Mouse (Mus musculus): Measurements from ENCODE around the gene Gm45021. TPM values are rescaled to one million over a fixed set of nuclear protein-coding genes. Genes with fewer than 3 reads are reported as not detected.

Gm45021 gene
- polyA plus RNA-seq, 1 experiment from 2014 or later: not detected

DNA sequence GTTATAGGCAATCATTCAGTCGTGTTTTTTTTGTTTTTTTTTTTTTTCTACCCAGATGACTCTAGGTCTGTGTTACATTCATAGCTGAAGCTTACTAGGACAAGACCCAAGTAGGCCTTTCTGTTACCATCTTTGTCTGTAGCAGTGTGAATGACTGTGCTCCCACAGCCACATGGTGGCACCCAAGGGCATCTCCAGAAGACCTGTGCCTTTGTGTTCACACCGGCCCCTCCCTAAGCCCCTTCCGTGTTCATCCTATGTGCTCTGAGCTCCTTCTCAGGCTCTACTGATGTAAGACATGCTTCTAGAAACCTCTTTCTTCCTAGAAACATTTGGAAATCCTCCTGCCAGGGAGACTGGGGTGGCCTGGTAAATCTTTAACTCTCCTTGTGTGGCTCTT lies 57.6 kb downstream of the Gm45021 start, which contains the start of gene Gimap8:
TSS of gene Gimap8 (plus strand) at position 240 of the 400 bp plus-strand sequence.
- Histone ChIP-seq H3K4me2 (replicated peaks; ENCODE audit: low read depth) (no peak within 1 kb of the TSS), H3K4me3 (ENCODE audit: low read depth, low read length) (no peak within 1 kb of the TSS), H3K9me3 (ENCODE audit: control insufficient read depth, low read length) (no peaks in the 10 kb centered on the region), H3K4me1 (replicated peaks; ENCODE audit: control insufficient read depth, insufficient read depth) (no peaks in the 10 kb centered on the region), H3K9ac (ENCODE audit: low read length) (no peak within 1 kb of the TSS), H3K36me3 (ENCODE audit: control insufficient read depth, insufficient read depth, low read length) (no peaks in the 10 kb centered on the region), H3K27me3 (ENCODE audit: control insufficient read depth, insufficient read depth, low read length) (no peaks in the 10 kb centered on the region), H3K27ac (replicated peaks) (no peak within 1 kb of the TSS)
- DNase-seq (ENCODE audit: low spot score) (no peak), ATAC-seq (ENCODE audit: low FRiP score, low TSS enrichment) (peak; percentile 45; the same call in 1 of the 2 replicates)
- WGBS: 44% methylated on average over 3 of the region's 3 CpGs
- TF ChIP-seq EP300 (optimal IDR thresholded peaks at IDR 0.05) (no peak), CTCF (IDR thresholded peaks at IDR 0.05; ENCODE audit: low read depth) (peak; percentile 68)

- TF ChIP-seq CTCF (IDR thresholded peaks at IDR 0.05; ENCODE audit: low read depth) (no peak), EP300 (optimal IDR thresholded peaks at IDR 0.05) (no peak)
- no peak for DNase-seq (ENCODE audit: low spot score)
- Histone ChIP-seq H3K27ac (replicated peaks) (no peak overlapping the region), H3K36me3 (ENCODE audit: control insufficient read depth, insufficient read depth, low read length) (no peaks in the 10 kb centered on the region), H3K27me3 (ENCODE audit: control insufficient read depth, insufficient read depth, low read length) (no peaks in the 10 kb centered on the region), H3K9me3 (ENCODE audit: control insufficient read depth, low read length) (no peaks in the 10 kb centered on the region), H3K4me3 (ENCODE audit: low read depth, low read length) (no peak overlapping the region), H3K4me1 (replicated peaks; ENCODE audit: control insufficient read depth, insufficient read depth) (no peaks in the 10 kb centered on the region), H3K9ac (ENCODE audit: low read length) (no peak overlapping the region), H3K4me2 (replicated peaks; ENCODE audit: low read depth) (no peak overlapping the region)
- no peak for ATAC-seq (ENCODE audit: low FRiP score, low TSS enrichment)
- 85% methylated on average over 2 of the region's 2 CpGs for WGBS
Measured at GRCm38 (mm10) chr6:48647611-48648010, 58.2 kb downstream of the Gm45021 start.

DNA sequence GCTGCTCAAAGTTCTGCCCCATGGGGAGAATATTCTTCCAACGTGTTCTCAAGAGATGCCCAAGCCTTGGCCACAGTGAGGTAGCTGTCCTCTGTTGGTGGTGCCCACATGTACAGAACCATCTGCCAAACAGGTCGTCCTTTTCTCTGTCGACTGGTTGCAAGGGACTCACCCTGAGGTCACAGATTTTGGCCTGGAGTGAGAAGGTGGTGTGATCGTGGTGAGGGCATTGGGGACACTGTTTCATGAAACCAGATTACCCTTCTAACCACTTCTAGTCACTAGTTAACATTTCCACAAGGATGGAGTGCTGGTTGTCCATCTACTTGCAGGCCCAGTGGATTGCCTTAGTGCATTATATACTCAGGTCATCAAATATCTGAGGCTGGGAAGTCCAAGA lies 59.4 kb downstream of the Gm45021 start:
- Histone ChIP-seq H3K9ac (ENCODE audit: low read length) (no peak overlapping the region), H3K4me1 (replicated peaks; ENCODE audit: control insufficient read depth, insufficient read depth) (no peaks in the 10 kb centered on the region), H3K27me3 (ENCODE audit: control insufficient read depth, insufficient read depth, low read length) (no peaks in the 10 kb centered on the region), H3K4me3 (ENCODE audit: low read depth, low read length) (no peak overlapping the region), H3K27ac (replicated peaks) (no peak overlapping the region), H3K4me2 (replicated peaks; ENCODE audit: low read depth) (no peak overlapping the region), H3K9me3 (ENCODE audit: control insufficient read depth, low read length) (no peaks in the 10 kb centered on the region), H3K36me3 (ENCODE audit: control insufficient read depth, insufficient read depth, low read length) (no peaks in the 10 kb centered on the region)
- 87% methylated on average over 4 of the region's 4 CpGs for WGBS
- DNase-seq (ENCODE audit: low spot score) (no peak), ATAC-seq (ENCODE audit: low FRiP score, low TSS enrichment) (no peak)
- TF ChIP-seq EP300 (optimal IDR thresholded peaks at IDR 0.05) (no peak), CTCF (IDR thresholded peaks at IDR 0.05; ENCODE audit: low read depth) (no peak)

DNA sequence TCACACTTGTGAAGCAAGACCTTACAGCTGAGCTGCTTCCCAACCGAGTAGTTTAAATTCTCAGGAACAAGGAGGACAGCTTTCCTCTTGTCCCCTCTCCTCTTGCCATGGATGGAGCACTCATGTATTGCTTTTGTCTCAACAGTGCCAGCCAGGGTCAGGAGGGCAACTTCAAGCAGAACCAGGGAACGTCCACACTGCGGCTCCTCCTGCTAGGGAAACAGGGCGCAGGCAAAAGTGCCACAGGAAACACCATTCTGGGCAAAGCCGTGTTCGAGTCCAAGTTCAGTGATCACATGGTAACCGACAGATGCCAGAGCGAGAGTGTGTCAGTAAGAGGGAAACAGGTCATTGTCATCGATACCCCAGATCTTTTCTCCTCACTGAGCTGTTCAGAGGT lies 60.6 kb downstream of the Gm45021 start:
- Histone ChIP-seq H3K9me3 (ENCODE audit: control insufficient read depth, low read length) (no peaks in the 10 kb centered on the region), H3K4me2 (replicated peaks; ENCODE audit: low read depth) (no peak overlapping the region), H3K4me3 (ENCODE audit: low read depth, low read length) (no peak overlapping the region), H3K9ac (ENCODE audit: low read length) (no peak overlapping the region), H3K27me3 (ENCODE audit: control insufficient read depth, insufficient read depth, low read length) (no peaks in the 10 kb centered on the region), H3K27ac (replicated peaks) (no peak overlapping the region), H3K4me1 (replicated peaks; ENCODE audit: control insufficient read depth, insufficient read depth) (no peaks in the 10 kb centered on the region), H3K36me3 (ENCODE audit: control insufficient read depth, insufficient read depth, low read length) (no peaks in the 10 kb centered on the region)
- ATAC-seq (ENCODE audit: low FRiP score, low TSS enrichment) (no peak), DNase-seq (ENCODE audit: low spot score) (no peak)
- TF ChIP-seq CTCF (IDR thresholded peaks at IDR 0.05; ENCODE audit: low read depth) (no peak), EP300 (optimal IDR thresholded peaks at IDR 0.05) (no peak)
- WGBS: 92% methylated on average over 9 of the region's 9 CpGs

DNA sequence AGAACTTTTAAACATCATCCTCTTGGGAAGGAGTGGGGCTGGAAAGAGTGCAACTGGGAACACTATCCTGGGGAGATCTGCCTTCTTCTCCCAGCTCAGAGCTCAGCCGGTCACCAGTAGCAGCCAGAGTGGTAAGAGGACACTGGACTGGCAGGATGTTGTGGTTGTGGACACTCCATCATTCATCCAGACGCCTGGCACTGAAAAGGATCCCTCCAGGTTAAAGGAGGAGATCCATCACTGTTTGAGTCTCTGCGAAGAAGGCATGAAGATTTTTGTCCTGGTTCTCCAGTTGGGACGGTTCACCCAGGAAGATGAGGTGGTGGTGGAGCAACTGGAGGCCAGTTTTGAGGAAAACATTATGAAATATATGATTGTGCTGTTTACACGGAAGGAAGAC lies 69.3 kb downstream of the Gm45021 start:
- 54% methylated on average over 5 of the region's 5 CpGs for WGBS
- H3K9ac ChIP-seq (ENCODE audit: low read length): no peak overlapping the region
- H3K9me3 ChIP-seq (ENCODE audit: control insufficient read depth, low read length): no peaks in the 10 kb centered on the region
- H3K27ac ChIP-seq (replicated peaks): no peak overlapping the region
- H3K4me3 ChIP-seq (ENCODE audit: low read depth, low read length): no peak overlapping the region
- H3K4me2 ChIP-seq (replicated peaks; ENCODE audit: low read depth): no peak overlapping the region
- TF ChIP-seq EP300 (optimal IDR thresholded peaks at IDR 0.05) (no peak), CTCF (IDR thresholded peaks at IDR 0.05; ENCODE audit: low read depth) (no peak)
- no peak for ATAC-seq (ENCODE audit: low FRiP score, low TSS enrichment)
- H3K27me3 ChIP-seq (ENCODE audit: control insufficient read depth, insufficient read depth, low read length): no peaks in the 10 kb centered on the region
- H3K4me1 ChIP-seq (replicated peaks; ENCODE audit: control insufficient read depth, insufficient read depth): no peaks in the 10 kb centered on the region
- no peak for DNase-seq (ENCODE audit: low spot score)
- H3K36me3 ChIP-seq (ENCODE audit: control insufficient read depth, insufficient read depth, low read length): no peaks in the 10 kb centered on the region

Other genes starting within 250 kb of the Gm45021 start
- 5.4 and 7.8 TPM in 2 replicates for gene Krba1, start 194.0 kb upstream of the Gm45021 start, polyA plus RNA-seq (2015; fragmentation: Nextera tagmentation; extraction: Ambion mirVana)
- 24.2 and 29.5 TPM in 2 replicates for gene Zfp467, start 143.8 kb upstream of the Gm45021 start, polyA plus RNA-seq (2015; fragmentation: Nextera tagmentation; extraction: Ambion mirVana)
- 0.04 and 0.07 TPM in 2 replicates for gene Sspo, start 141.4 kb upstream of the Gm45021 start, polyA plus RNA-seq (2015; fragmentation: Nextera tagmentation; extraction: Ambion mirVana)
- gene Atp6v0e2, start 52.0 kb upstream of the Gm45021 start, polyA plus RNA-seq (2015; fragmentation: Nextera tagmentation; extraction: Ambion mirVana): 22.1 and 23.0 TPM in 2 replicates
- gene Lrrc61, start 34.8 kb upstream of the Gm45021 start, polyA plus RNA-seq (2015; fragmentation: Nextera tagmentation; extraction: Ambion mirVana): 3.9 and 5.6 TPM in 2 replicates
- 273 and 283 TPM in 2 replicates for gene Rarres2, start 16.8 kb upstream of the Gm45021 start, polyA plus RNA-seq (2015; fragmentation: Nextera tagmentation; extraction: Ambion mirVana)
- 11.6 and 12.9 TPM in 2 replicates for gene Repin1, start 4.3 kb downstream of the Gm45021 start, polyA plus RNA-seq (2015; fragmentation: Nextera tagmentation; extraction: Ambion mirVana)
- gene Gm44965, start 4.3 kb downstream of the Gm45021 start, polyA plus RNA-seq (2015; fragmentation: Nextera tagmentation; extraction: Ambion mirVana): not detected in 2 replicates
- gene Zfp775, start 12.5 kb downstream of the Gm45021 start, polyA plus RNA-seq (2015; fragmentation: Nextera tagmentation; extraction: Ambion mirVana): 2.2 and 2.8 TPM in 2 replicates
- 0.76 TPM in 2 replicates for gene AI854703, start 37.2 kb downstream of the Gm45021 start, polyA plus RNA-seq (2015; fragmentation: Nextera tagmentation; extraction: Ambion mirVana)
- gene Gimap8, start 57.6 kb downstream of the Gm45021 start, polyA plus RNA-seq (2015; fragmentation: Nextera tagmentation; extraction: Ambion mirVana): 0.74 and 0.93 TPM in 2 replicates
- 3.2 and 3.5 TPM in 2 replicates for gene Gimap9, start 86.5 kb downstream of the Gm45021 start, polyA plus RNA-seq (2015; fragmentation: Nextera tagmentation; extraction: Ambion mirVana)
- gene Gimap4, start 94.9 kb downstream of the Gm45021 start, polyA plus RNA-seq (2015; fragmentation: Nextera tagmentation; extraction: Ambion mirVana): 8.0 and 8.5 TPM in 2 replicates
- 11.3 and 13.0 TPM in 2 replicates for gene Gimap6, start 118.6 kb downstream of the Gm45021 start, polyA plus RNA-seq (2015; fragmentation: Nextera tagmentation; extraction: Ambion mirVana)
- gene Gm28053, start 129.0 kb downstream of the Gm45021 start, polyA plus RNA-seq (2015; fragmentation: Nextera tagmentation; extraction: Ambion mirVana): 0.59 TPM in 1 of 2 replicates, not detected in the other
- not detected in 2 replicates for gene Gimap7, start 129.0 kb downstream of the Gm45021 start, polyA plus RNA-seq (2015; fragmentation: Nextera tagmentation; extraction: Ambion mirVana)
- 7.2 and 7.8 TPM in 2 replicates for gene Gimap1, start 149.4 kb downstream of the Gm45021 start, polyA plus RNA-seq (2015; fragmentation: Nextera tagmentation; extraction: Ambion mirVana)
- gene Gimap5, start 156.6 kb downstream of the Gm45021 start, polyA plus RNA-seq (2015; fragmentation: Nextera tagmentation; extraction: Ambion mirVana): 5.4 and 6.1 TPM in 2 replicates
- 0.07 and 0.10 TPM in 2 replicates for gene Gimap3, start 181.2 kb downstream of the Gm45021 start, polyA plus RNA-seq (2015; fragmentation: Nextera tagmentation; extraction: Ambion mirVana)

All from stomach, postnatal 0 days (tissue).